Mouse (Mus musculus) embryonic facial prominence, embryonic 15.5 days (tissue): ENCODE data around the gene Palm. TPM values are rescaled to one million over a fixed set of nuclear protein-coding genes. Genes with fewer than 3 reads are reported as not detected.

Experiments used
- ATAC-seq: fragments of 200-750 bp; cut with Nextera tagmentation; 2 replicates; pipeline ENCODE4 v1.8.0; 2017; ENCODE audit warnings: low read depth, moderate TSS enrichment; ENCODE audit not compliant: insufficient number of reproducible peaks, low FRiP score, low TSS enrichment
- H3K27ac ChIP-seq: fragments of 300-500 bp; sonication (generic); replicated peaks from 2 replicates; pipeline ENCODE4 v1.5.1; 2015; ENCODE audit warnings: mild to moderate bottlenecking, inconsistent platforms
- H3K27me3 ChIP-seq: fragments of 300-500 bp; sonication (generic); 2 replicates; pipeline ENCODE4 v1.6.1; 2015; ENCODE audit warnings: inconsistent platforms
- H3K36me3 ChIP-seq: fragments of 300-500 bp; sonication (generic); 2 replicates; pipeline ENCODE4 v1.6.1; 2015; ENCODE audit warnings: mild to moderate bottlenecking, inconsistent platforms
- H3K4me1 ChIP-seq: fragments of 300-500 bp; sonication (generic); 2 replicates; pipeline ENCODE4 v1.6.1; 2015; ENCODE audit warnings: inconsistent platforms
- H3K4me2 ChIP-seq: fragments of 300-500 bp; sonication (generic); replicated peaks from 2 replicates; pipeline ENCODE4 v1.6.1; 2015; ENCODE audit warnings: mild to moderate bottlenecking, inconsistent platforms
- H3K4me3 ChIP-seq: fragments of 300-500 bp; sonication (generic); replicated peaks from 2 replicates; pipeline ENCODE4 v1.5.1; 2015; ENCODE audit warnings: mild to moderate bottlenecking, inconsistent platforms
- H3K9ac ChIP-seq: fragments of 300-500 bp; sonication (generic); 2 replicates; pipeline ENCODE4 v1.6.1; 2015; ENCODE audit warnings: inconsistent platforms
- H3K9me3 ChIP-seq: fragments of 300-500 bp; sonication (generic); replicated peaks from 2 replicates; pipeline ENCODE4 v1.6.1; 2016; ENCODE audit warnings: inconsistent platforms
- WGBS: fragments of 180-500 bp; shearing (Covaris S2); methylation state at CpG from one replicate; pipeline ENCODE4 v1.1.7; 2015; 5-methylcytosine and 5-hydroxymethylcytosine counted together
- polyA plus RNA-seq: library from polyadenylated mRNA; unstranded; fragments of >200 nt; fragmentation: Nextera tagmentation; extraction: Ambion mirVana; gene quantifications from 2 replicates; pipeline ENCODE4 v1.2.1, GENCODE M21; 2015

The Palm gene
- polyA plus RNA-seq, 1 experiment from 2014 or later, result 96.6 TPM

- H3K4me1 ChIP-seq, result peaks cover 29% of the 10 kb centered on the region
- H3K4me2 ChIP-seq, result no peak overlapping the region
- no peaks in the 10 kb centered on the region for H3K27me3 ChIP-seq
- H3K27ac ChIP-seq, result peak overlapping the region; percentile 41; the same call in 1 of the 2 replicates
- no peaks in the 10 kb centered on the region for H3K9me3 ChIP-seq
- H3K4me3 ChIP-seq, result no peak overlapping the region
- H3K9ac ChIP-seq, result no peak overlapping the region
- WGBS, result 79% methylated on average over 8 of the region's 8 CpGs
- no peaks in the 10 kb centered on the region for H3K36me3 ChIP-seq
- ATAC-seq, result no peak
These were observed 56.7 kb downstream of the Palm start for GRCm38 (mm10) chr10:79849941-79850628.

- Histone ChIP-seq H3K36me3 (peaks cover 4% of the 10 kb centered on the region; the same call in 1 of the 2 replicates), H3K9me3 (no peaks in the 10 kb centered on the region), H3K4me3 (0 out of 2 replicates have a peak overlapping the region, but pooled peaks have one; percentile 97), H3K9ac (no peak overlapping the region), H3K27ac (peak overlapping the region; percentile 100), H3K4me1 (peaks cover 38% of the 10 kb centered on the region), H3K4me2 (peak overlapping the region; percentile 71), H3K27me3 (no peaks in the 10 kb centered on the region)
- 53% methylated on average over 3 of the region's 3 CpGs for whole genome bisulfite sequencing
- ATAC-seq, result no peak
These were observed 58.3 kb downstream of the Palm start for GRCm38 (mm10) chr10:79851653-79852052.

GRCm38 (mm10) chr10:79852107-79852789, 58.9 kb downstream of the Palm start:
- peak overlapping the region; percentile 71 for H3K4me2 ChIP-seq
- H3K9ac ChIP-seq, result no peak overlapping the region
- H3K4me3 ChIP-seq, result peak overlapping the region; percentile 97
- H3K9me3 ChIP-seq, result no peaks in the 10 kb centered on the region
- no peak for ATAC-seq
- 29% methylated on average over 9 of the region's 9 CpGs for WGBS
- H3K27ac ChIP-seq, result peak overlapping the region; percentile 100
- peaks cover 44% of the 10 kb centered on the region for H3K4me1 ChIP-seq
- no peaks in the 10 kb centered on the region for H3K27me3 ChIP-seq
- peaks cover 10% of the 10 kb centered on the region; the same call in 1 of the 2 replicates for H3K36me3 ChIP-seq

GRCm38 (mm10) chr10:79852827-79853226, 59.5 kb downstream of the Palm start:
- H3K27ac ChIP-seq, result peak overlapping the region; percentile 100
- ATAC-seq, result no peak
- H3K4me2 ChIP-seq, result peak overlapping the region; percentile 71
- H3K4me3 ChIP-seq, result peak overlapping the region; percentile 97
- 17% methylated on average over 8 of the region's 8 CpGs for WGBS
- no peak overlapping the region for H3K9ac ChIP-seq
- H3K27me3 ChIP-seq, result no peaks in the 10 kb centered on the region
- peaks cover 49% of the 10 kb centered on the region for H3K4me1 ChIP-seq
- no peaks in the 10 kb centered on the region for H3K9me3 ChIP-seq
- H3K36me3 ChIP-seq, result peaks cover 13% of the 10 kb centered on the region; the same call in 1 of the 2 replicates

- H3K36me3 ChIP-seq, result peaks cover 13% of the 10 kb centered on the region; the same call in 1 of the 2 replicates
- 0% methylated on average over 15 of the region's 15 CpGs for WGBS
- H3K9ac ChIP-seq, result peak overlapping the region; percentile 39
- H3K27me3 ChIP-seq, result no peaks in the 10 kb centered on the region
- peak overlapping the region; percentile 97 for H3K4me3 ChIP-seq
- peaks cover 55% of the 10 kb centered on the region for H3K4me1 ChIP-seq
- peak overlapping the region; percentile 100 for H3K27ac ChIP-seq
- ATAC-seq, result peak; percentile 75
- H3K9me3 ChIP-seq, result no peaks in the 10 kb centered on the region
- peak overlapping the region; percentile 71 for H3K4me2 ChIP-seq
These were observed 60.0 kb downstream of the Palm start for GRCm38 (mm10) chr10:79853392-79853791.

- H3K4me2 ChIP-seq, result peak within 1 kb of the TSS; percentile 91
These were observed 60.8 kb downstream of the Palm start, which contains the start of gene Ptbp1 for GRCm38 (mm10) chr10:79853860-79854795. Ptbp1 (plus strand) TSS chr10:79854427.

GRCm38 (mm10) chr10:79854801-79855541, 61.6 kb downstream of the Palm start:
- ATAC-seq, result peak; percentile 6; the same call in 1 of the 2 replicates
- no peaks in the 10 kb centered on the region for H3K9me3 ChIP-seq
- peak overlapping the region; percentile 100 for H3K9ac ChIP-seq
- peaks cover 28% of the 10 kb centered on the region for H3K36me3 ChIP-seq
- H3K4me2 ChIP-seq, result peak overlapping the region; percentile 91
- H3K27ac ChIP-seq, result peak overlapping the region; percentile 100
- no peaks in the 10 kb centered on the region for H3K27me3 ChIP-seq
- under 1% methylated on average over 83 of the region's 83 CpGs for WGBS
- H3K4me1 ChIP-seq, result peaks cover 71% of the 10 kb centered on the region
- H3K4me3 ChIP-seq, result peak overlapping the region; percentile 97

More at GRCm38 (mm10) chr10:79853860-79854795, 60.8 kb downstream of the Palm start, which contains the start of gene Ptbp1:
- Histone ChIP-seq H3K27me3 (no peaks in the 10 kb centered on the region), H3K9ac (peak within 1 kb of the TSS; percentile 100), H3K4me1 (peaks cover 62% of the 10 kb centered on the region), H3K36me3 (peaks cover 20% of the 10 kb centered on the region), H3K27ac (peak within 1 kb of the TSS; percentile 100), H3K9me3 (no peaks in the 10 kb centered on the region), H3K4me3 (peak within 1 kb of the TSS; percentile 97)
- under 1% methylated on average over 75 of the region's 75 CpGs for whole genome bisulfite sequencing
- ATAC-seq, result peak; percentile 92

GRCm38 (mm10) chr10:79855558-79856184, 62.3 kb downstream of the Palm start:
- Histone ChIP-seq H3K4me1 (peaks cover 75% of the 10 kb centered on the region), H3K27ac (peak overlapping the region; percentile 100), H3K4me2 (peak overlapping the region; percentile 91), H3K36me3 (peaks cover 35% of the 10 kb centered on the region), H3K4me3 (peak overlapping the region; percentile 97), H3K27me3 (no peaks in the 10 kb centered on the region), H3K9me3 (no peaks in the 10 kb centered on the region), H3K9ac (peak overlapping the region; percentile 100)
- WGBS, result under 1% methylated on average over 10 of the region's 10 CpGs
- no peak for ATAC-seq

GRCm38 (mm10) chr10:79856280-79856679, 62.9 kb downstream of the Palm start:
- ATAC-seq, result no peak
- H3K4me1 ChIP-seq, result peaks cover 75% of the 10 kb centered on the region

More at GRCm38 (mm10) chr10:79856280-79856679, 62.9 kb downstream of the Palm start:
- Histone ChIP-seq H3K4me3 (peak overlapping the region; percentile 97), H3K36me3 (peaks cover 41% of the 10 kb centered on the region), H3K27ac (peak overlapping the region; percentile 100), H3K9ac (peak overlapping the region; percentile 100), H3K9me3 (no peaks in the 10 kb centered on the region), H3K4me2 (peak overlapping the region; percentile 91), H3K27me3 (no peaks in the 10 kb centered on the region)
- WGBS, result 28% methylated on average over 6 of the region's 6 CpGs
